Mouse (Mus musculus) cerebellum, adult 11-12 months (tissue): Measurements from ENCODE around the gene Pde1c.

Source experiments
- DNase-seq: peaks from one replicate; pipeline ENCODE4 v3.0.0; 2022

Pde1c gene

DNA sequence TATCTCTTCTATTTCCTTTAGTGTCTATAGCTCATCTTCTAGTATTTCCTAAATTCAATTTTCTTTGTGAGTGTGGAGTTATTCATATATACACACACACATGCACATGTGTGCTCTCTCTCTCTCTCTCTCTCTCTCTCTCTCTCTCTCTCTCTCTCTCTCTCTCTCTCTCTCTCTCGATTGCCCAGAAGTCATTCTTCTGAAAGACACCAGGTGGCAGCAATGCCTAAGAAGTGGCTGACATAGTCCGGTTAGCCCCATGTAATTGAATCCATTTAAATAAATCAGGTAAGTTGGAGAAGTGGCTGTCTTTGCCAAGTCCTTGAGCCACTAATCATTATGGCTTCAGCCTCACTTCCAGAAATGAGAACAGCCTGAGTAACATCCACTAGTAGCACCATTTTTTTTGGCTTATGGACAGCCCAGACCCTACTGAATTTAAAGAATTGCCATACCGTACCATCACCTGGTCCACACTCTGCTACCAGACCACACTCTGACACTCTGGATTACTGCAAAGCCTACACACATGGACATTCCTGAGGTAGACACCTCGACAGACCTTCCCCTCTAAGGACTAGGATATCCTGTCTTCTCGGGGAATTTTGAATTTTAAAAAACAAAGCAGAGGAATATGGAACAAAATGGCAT is 502.1 kb downstream of the Pde1c start:
- peak; percentile 52 for DNase-seq

DNA sequence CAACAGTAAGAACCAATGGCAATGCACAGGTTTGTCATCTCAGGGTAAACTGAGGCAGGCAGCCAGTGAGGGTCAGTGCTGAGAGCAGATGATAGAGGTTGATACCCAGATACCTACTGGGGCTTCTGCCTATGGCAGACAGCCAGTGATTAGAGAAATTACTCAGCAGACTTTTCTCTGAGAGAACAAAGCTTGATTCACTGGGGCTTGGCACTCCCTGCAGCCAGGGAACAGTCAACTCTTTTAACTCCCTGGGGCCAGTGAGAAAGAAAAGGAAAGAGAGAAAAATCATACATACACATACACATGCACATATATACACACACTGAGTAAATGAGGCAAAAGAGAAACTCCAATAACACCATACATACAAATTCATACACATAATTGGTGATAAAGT is 505.2 kb downstream of the Pde1c start:
- DNase-seq: no peak

GRCm38 (mm10) chr6:56049104-56049503 is 519.8 kb downstream of the Pde1c start:
- no peak for DNase-seq

DNA sequence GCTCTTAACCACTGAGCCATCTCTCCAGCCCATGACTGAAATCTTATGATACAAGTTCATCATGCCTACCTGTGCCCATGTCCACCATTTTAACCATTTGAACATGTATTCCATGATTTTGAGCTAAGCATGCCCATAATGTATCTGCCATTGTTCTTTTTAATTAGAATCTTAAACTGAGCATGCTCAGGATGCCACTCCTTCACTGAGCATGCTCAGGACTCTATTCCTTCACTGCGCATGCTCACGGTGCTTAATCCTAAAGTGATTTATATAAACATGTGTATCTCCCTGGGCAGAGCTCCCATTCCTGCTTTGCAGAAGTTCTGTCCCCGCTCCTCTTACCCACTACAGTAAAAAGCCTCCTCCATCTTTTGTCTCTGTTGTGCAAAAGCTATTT is 520.3 kb downstream of the Pde1c start:
- no peak for DNase-seq

DNA sequence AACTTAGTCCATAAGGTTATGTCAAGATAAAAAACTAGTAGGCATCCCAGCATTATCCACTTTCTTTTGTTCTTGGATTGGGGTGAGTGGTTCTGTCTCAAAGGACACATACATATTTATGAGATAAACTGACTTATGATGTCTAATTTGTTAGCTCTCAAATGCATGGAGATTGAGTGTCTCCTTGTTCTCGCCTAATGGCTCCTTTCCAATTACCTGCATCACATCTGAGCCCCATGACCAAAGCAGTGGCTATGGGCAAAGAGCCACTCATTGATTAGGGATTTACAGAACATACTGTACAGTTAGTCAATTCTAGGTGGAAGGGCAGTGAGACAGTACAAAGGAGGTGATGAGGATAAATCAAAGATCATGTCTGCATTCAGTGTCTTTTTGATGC is 524.2 kb downstream of the Pde1c start:
- DNase-seq: no peak

GRCm38 (mm10) chr6:56044270-56044669 is 524.6 kb downstream of the Pde1c start:
- DNase-seq: no peak

GRCm38 (mm10) chr6:56039476-56040055 is 529.3 kb downstream of the Pde1c start:
- no peak for DNase-seq

DNA sequence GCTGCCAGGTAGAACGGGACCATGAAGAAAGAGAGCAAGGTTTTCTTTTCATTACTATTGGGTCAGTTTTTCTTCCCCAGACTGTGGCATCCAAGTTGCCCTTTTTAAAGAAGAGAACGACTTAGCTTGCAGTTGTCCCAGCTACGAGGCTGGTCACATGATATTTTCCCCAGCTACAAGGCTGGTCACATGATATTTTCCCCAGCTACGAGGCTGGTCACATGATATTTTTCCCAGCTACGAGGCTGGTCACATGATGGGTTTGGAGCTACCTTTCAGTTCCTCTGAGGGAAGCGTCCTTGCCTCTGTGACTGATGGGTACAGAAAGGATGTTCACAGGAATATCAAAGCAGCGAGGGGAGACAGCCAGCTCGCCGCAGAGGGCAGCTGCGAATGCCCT is 533.8 kb downstream of the Pde1c start:
- no peak for DNase-seq

GRCm38 (mm10) chr6:56032231-56032630 is 536.7 kb downstream of the Pde1c start:
- DNase-seq: no peak

GRCm38 (mm10) chr6:56029986-56030385 is 538.9 kb downstream of the Pde1c start:
- DNase-seq: no peak

DNA sequence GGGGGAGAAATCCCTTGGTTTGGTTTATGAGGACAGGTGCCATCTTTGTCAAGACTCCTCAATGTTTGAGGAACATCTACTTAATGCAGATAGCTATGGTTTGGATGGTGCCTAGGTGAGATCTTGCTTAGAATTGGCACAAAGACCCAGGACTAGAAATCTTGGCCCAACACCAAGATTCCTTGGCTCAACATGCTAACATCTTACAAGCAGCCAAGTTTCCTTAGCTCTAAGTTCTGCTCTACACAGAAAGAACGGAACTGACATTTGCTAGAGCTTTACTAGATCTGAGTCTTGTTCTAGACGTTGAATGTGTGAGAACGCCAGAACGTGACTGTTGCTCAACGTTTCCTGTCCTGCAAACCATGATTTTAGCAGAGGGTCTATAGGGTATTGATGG is 540.9 kb downstream of the Pde1c start:
- DNase-seq: no peak

DNA sequence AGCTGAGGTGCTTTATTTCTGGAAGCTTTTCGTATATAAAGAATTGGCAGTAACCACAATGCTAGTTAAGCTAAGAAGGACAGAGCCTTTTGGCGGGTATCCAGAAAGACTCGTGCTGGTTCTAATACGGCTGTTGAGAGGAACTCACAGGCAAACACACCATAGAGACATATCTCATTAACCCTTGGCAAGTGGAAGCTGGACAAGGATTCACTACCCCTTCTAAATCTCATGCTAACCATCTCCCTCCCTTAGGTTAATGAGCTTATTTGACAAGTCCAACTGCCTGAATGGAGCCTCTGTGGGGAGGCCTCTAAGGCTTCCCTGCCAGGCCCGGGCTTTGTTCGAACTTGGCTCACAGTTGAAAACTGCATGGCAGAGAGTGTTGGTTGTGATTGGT is 541.6 kb downstream of the Pde1c start:
- DNase-seq: no peak

GRCm38 (mm10) chr6:56025533-56025932 is 543.4 kb downstream of the Pde1c start:
- no peak for DNase-seq
